Mouse (Mus musculus) layer of hippocampus, adult 18-20 months (tissue): ENCODE measurements around the gene Tef. TPM values are rescaled to one million over a fixed set of nuclear protein-coding genes. Genes with fewer than 3 reads are reported as not detected.

Experiments used
- DNase-seq, 2 experiments: peaks; one replicate each; pipeline ENCODE4 v3.0.0; 2022; ENCODE audit warnings: low spot score in 2 of 2
- long read RNA-seq: library from polyadenylated mRNA; stranded (forward); transcript quantifications from one replicate; pipeline ENCODE4 v2.0.0, GENCODE M21; 2021
- total RNA-seq, 2 experiments: library from RNA; stranded (reverse); gene quantifications; 2 replicates each; pipeline ENCODE4 v1.2.3; 2021

Tef gene
- 100 to 1,000 TPM; 293 to 297 TPM for total RNA-seq
- long read RNA-seq, full-length matches to known transcripts = 371 of 465 reads
- long read RNA-seq, partial matches to known transcripts = 20 of 465 reads
- long read RNA-seq, other reads (novel, unspliced or antisense) = 74 of 465 reads

DNA sequence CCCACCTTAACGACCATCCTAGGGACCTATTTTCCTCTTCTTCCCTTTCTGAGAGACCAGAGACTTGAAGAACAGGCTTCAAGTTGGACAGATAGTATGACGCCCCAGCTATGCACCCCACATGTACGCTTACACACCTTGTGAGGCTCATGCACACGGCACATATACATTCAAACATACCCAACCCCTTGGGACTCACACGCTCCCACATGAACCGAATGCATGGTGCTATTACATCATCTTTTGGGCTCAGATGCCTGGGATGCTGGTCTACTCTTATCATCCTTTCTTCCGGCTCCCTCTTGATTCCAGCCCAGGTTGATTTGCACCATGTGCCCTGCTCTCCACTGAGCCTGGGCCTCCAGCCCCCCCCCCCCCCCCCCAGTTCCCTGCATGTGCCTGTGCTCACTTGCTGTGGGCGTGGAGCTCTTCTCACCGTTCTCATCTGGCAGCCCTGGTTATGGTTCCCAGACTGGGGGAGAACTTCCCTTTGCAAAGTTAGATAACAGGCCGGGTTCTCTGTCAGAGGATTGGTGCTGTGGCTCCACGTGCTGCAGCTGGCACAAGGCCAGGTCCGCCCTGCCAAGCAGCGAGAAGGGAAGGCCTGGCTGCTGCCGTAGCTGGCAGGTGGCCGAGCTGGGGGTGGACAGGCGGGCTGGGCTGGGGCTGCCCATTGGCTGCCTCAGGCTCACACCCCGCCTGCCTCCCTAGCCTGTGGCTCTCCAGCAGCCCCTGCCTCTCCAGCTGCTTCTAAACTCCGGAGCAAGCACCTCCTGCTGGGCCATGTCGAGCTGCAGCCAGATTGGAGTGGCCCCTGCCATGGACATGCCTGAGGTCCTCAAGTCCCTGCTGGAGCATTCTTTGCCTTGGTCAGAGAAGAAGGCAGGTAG, at the start of gene Tef:
Tef (plus strand) TSS at position 421 of the 890 bp plus-strand sequence.
- DNase-seq = peak; percentile 100

DNA sequence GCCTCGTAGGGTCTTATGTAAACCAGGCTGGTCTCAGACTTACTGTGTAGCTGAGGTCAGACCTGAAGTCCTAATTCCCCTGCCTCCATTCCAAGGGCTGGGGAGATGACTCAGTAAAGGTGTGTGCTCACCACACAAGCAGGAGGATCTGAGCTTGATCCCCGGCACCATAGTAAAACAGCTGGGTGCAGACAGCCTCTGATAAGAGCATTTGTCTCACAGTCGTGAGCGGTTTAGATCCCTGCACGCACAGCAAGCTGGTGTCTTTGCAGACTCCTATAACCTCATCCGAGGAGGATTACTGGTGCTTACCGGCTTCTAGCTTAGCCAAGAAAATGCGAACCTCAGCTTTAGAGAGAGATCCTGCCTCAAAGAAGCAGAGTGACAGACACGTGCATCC, 48.6 kb upstream of the Tef start:
- DNase-seq = no peak

DNA sequence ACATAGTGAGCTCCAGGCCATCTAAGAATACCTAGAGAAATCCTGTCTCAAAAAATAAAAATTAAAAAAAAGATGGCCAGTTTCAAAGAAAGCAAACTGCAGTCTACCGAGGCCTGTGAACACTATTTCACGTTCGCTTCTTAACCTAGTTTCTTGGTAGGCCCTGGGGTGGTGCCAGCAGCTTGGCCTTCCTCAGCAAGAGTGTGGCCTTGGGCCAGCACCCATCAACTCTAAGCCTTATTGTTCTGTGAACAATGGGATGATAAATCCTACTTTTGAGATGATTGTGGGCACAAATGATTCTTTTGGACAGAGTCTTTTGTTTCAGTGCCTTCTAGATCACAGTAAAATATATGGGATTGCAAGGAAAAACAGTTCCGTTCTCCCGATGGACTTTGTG, 43.5 kb upstream of the Tef start:
- no peak for DNase-seq

DNA sequence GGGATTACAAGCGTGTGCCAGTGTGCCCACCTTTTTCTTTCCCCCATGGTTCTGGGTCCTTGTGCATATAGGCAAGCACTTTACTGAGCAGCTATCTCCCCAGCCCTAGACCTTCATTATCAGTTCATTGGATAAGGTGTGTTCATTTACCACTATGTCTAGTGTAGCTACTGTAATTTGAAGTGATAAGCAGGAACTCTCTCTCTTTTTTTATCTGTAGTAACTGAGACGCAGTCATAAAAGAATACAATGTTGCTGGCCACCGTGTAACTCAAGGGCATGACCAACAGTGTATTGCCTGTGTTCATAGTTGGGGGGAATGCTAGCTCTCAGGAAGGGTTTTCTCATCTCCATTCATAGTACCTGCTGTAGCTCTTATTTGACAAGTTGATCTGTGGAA, 42.7 kb upstream of the Tef start:
- DNase-seq = no peak

DNA sequence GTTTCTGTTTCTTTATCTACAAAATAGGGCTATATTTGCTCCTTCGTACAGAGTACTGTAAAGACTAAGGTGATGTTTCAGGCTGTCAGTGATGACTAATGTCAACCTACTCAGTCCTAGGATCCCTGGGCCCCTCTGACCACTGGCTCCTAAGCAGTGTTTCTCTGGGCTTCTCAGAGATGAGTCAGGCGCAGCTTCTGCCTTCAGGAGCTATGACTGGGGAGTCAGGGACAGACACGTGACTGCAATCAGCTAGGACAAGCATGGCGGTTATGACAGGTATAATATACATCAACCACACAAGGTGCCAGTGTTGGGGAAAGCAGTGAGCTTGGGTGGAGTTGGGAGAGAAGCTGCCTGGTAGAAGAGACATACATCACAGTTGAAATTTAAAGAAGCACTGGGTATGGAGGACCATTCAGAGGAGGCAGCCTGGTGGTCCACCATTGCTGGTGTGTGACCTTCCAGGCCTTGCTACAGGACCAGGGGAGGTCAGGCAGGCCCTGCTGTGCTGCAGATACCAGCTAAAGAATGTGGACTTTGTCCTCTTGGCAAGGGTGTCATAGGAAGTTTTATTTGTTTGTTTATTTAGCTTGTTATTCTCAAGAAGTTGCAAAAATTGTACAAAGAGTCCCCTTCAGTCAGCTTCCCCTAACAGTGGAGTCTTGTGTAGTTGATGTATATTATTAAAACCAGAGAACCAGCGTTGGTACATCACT, 41.7 kb upstream of the Tef start:
- DNase-seq = no peak

DNA sequence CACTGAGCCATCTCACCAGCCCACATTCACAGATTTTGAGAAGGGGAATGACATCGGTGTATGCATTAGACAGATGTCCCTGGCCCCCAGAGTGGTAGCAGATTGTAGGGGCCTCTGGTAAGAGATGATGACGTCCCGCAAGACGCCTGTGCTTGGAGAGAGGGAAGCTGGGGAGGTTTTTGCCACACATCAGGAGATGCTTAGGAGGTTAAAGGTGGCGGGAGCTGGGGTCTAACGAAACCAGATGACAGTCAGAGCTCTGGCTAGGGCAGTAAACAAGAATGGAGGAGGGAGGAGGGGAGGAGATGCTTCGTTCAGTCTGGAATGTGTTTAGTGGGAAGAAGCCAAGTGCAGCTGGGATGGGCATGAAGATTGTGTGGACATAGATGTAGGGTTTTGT, 40.8 kb upstream of the Tef start:
- DNase-seq = no peak

DNA sequence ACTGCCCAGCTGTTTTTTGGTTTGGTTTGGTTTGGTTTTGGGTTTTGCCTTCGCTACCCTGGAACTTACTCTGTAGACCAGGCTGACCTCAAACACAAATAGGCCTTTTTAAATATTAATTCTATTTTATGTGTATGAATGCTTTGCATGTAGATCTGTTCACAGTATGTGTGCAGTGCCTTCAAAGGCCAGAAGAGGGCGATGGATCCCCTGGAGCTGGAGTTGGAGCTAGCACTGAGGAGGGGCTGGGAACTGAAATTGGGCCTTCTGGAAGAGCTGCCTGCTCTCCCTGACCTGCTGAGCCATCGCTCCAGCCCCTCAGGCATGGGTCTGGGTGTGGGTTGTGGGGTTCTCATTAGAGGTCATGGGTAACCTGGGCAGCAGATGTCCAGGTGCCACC, 40.3 kb upstream of the Tef start:
- no peak for DNase-seq

DNA sequence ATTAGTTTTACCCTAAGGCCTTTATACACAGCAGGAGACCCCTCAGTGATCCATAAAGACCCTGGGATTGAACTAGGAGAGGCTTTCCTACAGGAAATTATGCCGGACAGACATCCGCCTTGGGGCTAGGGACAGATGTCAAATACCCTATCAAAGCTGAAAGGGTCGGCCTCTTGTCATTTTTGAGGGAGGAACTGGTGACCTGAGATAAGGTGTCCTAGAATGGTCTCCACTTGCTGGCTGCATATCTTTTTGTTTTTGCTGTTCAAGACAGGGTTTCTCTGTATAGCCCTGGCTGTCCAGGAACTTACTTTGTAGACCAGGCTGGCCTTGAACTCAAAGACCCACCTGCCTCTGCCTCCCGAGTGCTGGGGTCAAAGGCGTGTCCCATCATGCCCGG, 37.6 kb upstream of the Tef start:
- no peak for DNase-seq

DNA sequence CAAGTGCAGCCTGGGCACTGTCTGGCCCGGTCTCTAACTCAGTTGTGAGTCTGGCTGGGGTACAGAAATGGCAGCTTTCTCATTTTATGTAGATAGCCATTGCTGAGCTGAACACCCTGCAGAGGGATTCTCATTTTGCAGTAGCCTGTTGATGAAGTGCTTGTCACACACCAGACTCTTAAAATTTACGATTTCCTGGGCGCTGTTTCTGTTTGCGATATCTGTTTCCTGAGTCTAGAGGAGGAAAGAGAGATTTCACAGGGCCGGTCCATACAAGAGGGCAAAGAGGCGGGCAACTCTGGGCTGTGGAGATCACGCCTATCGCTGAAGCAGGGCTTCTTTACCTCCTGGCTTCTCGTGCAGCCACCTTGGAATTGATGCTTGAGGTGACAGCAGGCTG, 36.6 kb upstream of the Tef start:
- DNase-seq = no peak

DNA sequence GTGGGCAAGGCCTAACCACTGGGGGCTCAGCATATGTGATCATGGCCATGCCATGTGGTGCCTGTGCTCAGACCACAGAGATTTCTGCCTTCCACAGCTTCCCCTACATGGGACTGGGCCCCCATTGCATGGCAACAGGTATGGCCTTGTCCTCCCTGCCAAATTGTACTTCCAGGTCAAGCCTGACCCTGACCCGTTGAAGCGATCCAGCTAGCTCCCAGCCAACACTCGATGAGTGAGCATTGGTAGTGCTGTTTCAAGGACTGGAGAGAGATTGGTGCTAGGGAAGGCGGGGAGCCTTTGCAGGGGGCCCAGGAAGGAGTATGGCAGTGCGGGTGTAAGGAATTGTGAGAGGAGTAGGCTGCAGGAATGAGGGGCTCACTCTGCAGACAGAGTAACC, 35.8 kb upstream of the Tef start:
- DNase-seq = no peak

DNA sequence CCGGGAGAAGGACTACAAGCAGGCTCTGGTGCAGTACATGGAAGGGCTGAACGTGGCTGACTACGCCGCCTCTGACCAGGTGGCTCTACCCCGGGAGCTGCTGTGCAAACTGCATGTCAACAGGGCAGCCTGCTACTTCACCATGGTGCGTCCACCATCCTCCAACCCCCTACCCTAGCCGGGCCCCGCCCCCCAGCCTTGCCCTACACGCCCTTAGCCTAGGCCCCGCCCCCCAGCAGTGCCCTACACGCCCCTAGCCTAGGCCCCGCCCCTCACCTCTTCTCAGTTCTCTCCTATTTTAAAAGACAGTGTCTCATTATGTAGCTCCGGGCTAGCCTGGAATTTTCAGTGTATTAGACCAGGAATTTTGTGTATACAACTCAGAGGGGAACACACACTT, 33.2 kb upstream of the Tef start:
- no peak for DNase-seq

DNA sequence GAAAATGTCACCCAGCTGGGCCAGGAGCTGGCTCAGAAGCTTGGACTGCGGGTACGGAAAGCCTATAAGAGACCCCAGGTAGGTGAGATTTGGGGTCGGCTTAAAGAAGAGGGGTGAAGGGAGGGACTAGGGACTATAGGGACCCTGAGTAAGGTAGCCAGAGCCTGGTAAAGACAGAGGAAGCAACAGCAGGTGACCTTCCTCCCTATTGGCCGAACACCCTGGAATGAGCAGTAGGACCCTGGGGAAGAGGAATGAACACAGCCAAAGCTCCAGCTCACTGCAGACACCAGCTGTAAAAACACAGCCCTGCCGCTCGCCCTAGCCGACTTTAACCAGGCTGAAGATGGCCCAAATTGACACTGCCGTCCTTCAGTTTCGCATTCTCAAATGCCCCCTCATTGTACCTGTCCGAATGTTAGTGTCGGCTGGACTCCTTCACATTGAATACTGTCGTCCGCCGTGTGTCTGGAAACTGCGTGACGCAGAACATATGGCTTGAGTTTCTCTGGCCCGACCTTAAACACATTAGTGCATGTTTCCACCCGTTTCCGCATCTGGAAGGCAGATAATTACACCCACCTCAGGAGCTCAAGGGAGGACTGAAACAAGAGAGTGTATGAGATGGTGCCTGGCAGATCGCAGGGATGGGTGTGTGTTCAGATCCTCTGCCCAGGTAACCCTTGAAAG, 29.6 kb upstream of the Tef start:
- no peak for DNase-seq

DNA sequence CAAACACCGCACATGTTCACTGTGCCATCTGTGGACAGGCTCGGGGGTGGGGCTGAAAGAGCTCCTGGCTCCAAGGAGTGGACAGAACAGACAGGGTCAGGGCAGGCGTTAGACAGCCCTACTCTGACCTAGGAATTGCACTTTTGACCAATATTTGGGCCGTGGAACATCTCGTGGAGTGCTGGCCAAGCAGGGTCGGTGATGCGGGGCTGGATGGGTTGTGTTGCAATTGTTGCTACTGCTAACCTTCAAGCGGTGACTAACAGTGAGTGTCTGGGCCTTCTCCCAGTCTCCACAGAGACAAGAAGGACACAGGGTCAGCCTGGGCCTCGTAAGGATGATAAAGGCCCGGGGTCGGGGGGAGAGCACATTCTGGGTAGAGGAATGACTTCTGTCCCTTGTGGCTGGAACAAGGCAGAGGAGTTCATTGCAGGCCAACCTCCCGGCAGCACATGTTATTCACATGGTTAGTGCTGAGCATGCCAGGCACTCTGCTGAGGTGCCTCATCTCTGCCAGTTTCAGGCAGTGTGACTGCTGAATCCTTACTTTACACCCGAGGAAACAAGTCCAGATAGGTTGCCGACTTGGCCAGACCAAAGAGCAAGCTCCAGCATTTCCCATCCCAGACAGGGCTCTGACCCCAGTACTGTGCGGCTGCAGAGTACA, 27.6 kb upstream of the Tef start:
- DNase-seq = no peak

DNA sequence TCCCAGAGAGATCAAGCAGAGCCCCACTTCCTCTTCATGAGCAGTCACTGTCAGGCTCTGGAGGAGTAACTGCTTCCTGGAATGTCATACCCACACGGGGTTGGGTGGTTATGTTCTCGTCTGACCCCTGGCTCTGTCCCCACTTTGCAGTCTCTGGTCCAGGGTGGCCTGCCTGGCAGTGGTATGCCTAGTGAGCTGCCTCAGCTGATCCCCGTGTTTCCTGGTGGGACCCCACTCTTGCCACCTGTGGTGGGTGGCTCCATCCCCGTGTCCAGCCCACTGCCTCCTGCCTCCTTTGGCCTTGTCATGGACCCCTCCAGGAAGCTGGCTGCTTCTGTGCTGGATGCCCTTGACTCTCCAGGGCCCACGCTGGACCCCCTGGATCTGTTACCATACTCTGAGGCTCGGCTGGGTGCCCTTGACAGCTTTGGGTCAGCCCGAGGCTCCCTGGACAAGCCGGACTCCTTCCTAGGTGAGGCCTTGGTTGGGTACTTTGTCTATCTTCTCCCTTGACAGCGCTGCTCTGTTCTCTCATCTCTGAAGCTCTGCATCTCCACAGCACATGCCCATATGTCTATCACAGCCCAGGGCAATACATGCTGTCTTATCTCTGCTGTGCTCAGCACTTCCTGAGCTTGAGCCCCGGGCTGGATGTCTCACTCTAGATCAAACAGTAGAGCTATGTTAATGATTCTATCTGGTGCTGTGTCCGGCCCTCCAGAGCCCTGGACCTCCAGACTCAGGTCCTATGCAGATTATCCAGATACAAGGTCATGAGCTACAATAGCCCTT, 25.4 kb upstream of the Tef start:
- DNase-seq = no peak

DNA sequence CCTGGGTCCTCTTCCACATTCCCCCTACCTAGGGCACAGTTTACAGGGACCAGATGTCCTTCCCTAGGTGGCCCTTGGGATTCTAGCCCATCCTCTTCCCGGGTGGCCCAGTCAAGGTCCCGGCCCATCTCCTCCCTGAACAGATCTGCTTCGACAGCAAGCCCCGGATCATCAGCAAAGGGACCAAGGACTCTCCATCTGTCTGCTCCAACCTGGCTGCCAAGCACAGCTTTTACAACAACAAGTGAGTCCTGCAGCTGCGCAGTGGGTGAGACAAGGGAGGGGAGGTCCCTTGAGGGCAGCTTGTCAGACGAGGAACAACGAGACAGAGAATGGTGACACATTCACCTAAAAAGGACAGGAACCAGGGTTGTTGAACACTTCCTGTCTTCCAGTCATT, 20.4 kb upstream of the Tef start:
- peak in 1 of 2 experiments; percentile 55 for DNase-seq

DNA sequence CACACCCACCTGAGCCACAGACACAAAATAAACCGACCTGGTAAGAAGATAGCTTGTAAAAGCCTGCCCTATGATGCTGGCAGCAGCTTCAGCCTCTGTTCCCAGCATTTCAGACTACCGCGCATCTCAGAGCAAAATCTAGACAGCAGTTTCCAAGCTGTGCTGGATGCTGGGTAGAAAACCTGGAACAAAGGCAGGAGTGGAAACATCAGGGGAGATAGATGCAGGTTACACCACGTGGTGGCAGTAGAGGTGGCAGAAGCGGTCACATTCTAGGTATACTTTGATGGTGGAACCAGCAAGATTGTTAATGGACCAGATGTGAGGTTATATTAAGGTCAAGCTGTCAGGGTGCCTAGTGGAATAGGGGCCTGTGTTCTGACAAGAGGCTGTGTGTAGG, 17.5 kb upstream of the Tef start:
- no peak for DNase-seq

DNA sequence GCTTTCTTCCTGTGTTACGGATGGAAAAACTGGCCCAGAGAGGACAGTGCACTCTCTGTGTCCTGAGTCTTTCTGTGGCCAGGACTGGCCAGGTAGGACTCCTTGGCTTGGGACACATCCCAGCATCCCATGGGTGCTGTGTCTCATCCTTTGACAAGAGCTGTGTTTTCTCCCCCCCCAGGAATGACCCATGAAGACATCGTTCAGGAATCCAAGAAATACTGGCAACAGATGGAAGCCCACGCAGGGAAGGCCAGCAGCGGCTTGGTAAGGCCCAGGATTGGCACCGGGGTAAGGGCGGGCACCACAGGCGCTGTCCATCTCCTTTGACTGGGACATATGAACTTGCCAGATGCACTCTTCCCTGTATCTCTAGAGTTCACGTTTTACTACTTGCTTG, 16.5 kb upstream of the Tef start:
- no peak for DNase-seq

DNA sequence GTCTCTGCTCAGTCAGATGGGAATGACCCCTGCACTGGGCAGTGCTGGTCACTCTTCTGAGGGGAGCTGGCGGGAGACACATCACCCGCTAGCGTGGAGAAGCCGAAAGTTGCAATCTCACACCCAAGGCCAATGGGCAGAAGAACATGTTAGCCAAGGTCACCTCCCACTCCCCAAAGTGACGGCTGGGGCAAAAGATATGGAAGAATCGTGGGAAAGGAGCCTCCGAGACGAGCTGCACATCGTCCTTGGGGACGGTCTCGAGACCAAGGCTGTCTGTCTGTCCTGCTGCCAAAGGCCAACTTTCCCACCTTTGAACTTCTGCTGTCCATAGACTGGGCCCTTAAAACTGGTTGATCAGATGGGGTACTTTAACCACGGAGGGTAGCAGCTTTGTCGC, 14.7 kb upstream of the Tef start:
- no peak for DNase-seq

DNA sequence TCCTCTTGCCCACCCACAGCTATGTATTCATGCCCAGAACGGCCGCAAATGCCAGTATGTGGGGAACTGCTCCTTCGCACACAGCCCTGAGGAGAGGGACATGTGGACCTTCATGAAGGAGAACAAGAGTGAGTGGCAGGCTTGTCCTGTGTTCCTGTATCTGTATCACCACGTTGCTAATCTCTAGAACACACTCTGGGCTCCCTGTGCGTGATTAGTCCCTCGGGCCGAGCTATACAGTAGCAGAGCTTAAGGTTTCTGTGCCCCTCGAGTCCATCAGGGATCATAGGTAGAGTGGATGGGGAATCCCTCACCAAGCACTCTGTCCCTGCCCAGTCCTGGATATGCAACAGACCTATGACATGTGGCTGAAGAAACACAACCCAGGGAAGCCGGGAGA, 9.8 kb upstream of the Tef start:
- DNase-seq = no peak

DNA sequence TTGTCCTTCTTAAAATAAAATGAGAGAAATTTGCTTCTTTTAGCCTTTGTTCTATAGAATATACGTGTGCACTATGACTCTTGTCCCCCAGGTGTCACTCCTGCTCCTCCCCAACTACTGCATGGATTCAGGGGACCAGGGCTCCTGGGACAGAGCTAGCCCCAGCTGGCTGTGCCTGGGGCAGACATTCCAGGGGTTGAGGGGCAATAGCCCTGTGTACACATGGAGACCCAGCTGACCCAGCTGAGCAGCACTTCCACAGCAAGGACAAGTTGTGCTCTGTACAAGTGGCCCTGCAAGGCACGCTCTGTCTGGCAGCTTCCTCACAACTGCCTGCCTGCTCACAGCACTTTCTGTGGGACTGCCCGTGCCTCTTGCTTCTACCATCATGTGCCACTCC, 6.0 kb upstream of the Tef start:
- no peak for DNase-seq

DNA sequence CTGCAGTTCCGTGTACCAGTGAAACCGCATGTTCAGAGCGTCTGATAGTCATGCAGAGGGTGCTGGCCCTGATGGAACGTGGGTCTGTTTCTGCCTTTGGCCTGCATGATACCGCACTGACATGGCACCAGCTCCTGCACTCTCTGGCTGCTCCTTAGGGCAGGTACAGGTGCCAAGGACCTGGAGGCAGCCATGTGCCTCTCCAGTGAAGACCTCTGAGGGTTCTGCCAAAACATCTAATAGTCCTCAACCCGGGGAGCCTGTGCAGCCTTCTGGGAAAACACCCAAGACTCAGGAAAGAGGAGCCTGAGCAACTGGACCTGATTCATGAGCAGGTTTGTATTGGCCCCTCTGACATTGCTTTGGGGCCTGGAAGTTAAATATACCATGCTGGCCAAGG, 4.4 kb upstream of the Tef start:
- no peak for DNase-seq
